In genomic region chr9:85266847-85267246, GRCm38 (mm10) we compare ENCODE assay signal across 45 mouse cellular contexts. TPM values are rescaled to one million over a fixed set of nuclear protein-coding genes. Genes with fewer than 3 reads are reported as not detected.
"Had no signal": no experiment of that assay in that cellular context is flagged by ENCODE, and none has a peak within 500 bp of the region (broad histone marks: within the 10 kb centered on the region; RNA-seq: fewer than 3 reads in every experiment).

No protein-coding gene starts in this region.

- H3K36me3 ChIP-seq: limb, embryonic 10.5 days; limb, embryonic 12.5 days; limb, embryonic 13.5 days; limb, embryonic 15.5 days; liver, embryonic 13.5 days; lung, embryonic 15.5 days; midbrain, embryonic 10.5 days; midbrain, embryonic 12.5 days; midbrain, embryonic 13.5 days; midbrain, embryonic 15.5 days; neural tube, embryonic 12.5 days; neural tube, embryonic 13.5 days had no signal

- ATAC-seq: lung, postnatal 0 days; midbrain, embryonic 13.5 days; midbrain, embryonic 15.5 days; midbrain, embryonic 16.5 days had no signal

- H3K27ac ChIP-seq: left cerebral cortex, adult 2 months; limb, embryonic 10.5 days; limb, embryonic 12.5 days; limb, embryonic 13.5 days; limb, embryonic 15.5 days; liver, embryonic 13.5 days; liver, embryonic 14.5 days; lung, embryonic 15.5 days; macrophage; midbrain, embryonic 10.5 days; midbrain, embryonic 12.5 days; midbrain, embryonic 13.5 days; midbrain, embryonic 15.5 days; neural tube, embryonic 12.5 days; neural tube, embryonic 13.5 days had no signal

- DNase-seq: layer of hippocampus, postnatal 36 days; left cerebral cortex, postnatal 4 days; liver, embryonic 13.5 days; lung, adult 18-20 months; lung, adult 2 months; lung, embryonic 14.5 days; lung, postnatal 10 days; lung, postnatal 14 days; lung, postnatal 36 days; lung, postnatal 4 days; midbrain, embryonic 14.5 days had no signal

- H3K4me3 ChIP-seq: left cerebral cortex, adult 2 months; limb, embryonic 10.5 days; limb, embryonic 12.5 days; limb, embryonic 13.5 days; limb, embryonic 15.5 days; liver, embryonic 13.5 days; lung, embryonic 15.5 days; megakaryocyte, embryonic 14.5 days; midbrain, embryonic 10.5 days; midbrain, embryonic 12.5 days; midbrain, embryonic 13.5 days; midbrain, embryonic 15.5 days; myocyte; neural tube, embryonic 12.5 days; neural tube, embryonic 13.5 days had no signal

- H3K27me3 ChIP-seq: limb, embryonic 12.5 days; limb, embryonic 13.5 days; limb, embryonic 15.5 days; liver, embryonic 13.5 days; lung, embryonic 15.5 days; megakaryocyte, embryonic 14.5 days; midbrain, embryonic 12.5 days; midbrain, embryonic 13.5 days; midbrain, embryonic 15.5 days; neural tube, embryonic 12.5 days; neural tube, embryonic 13.5 days had no signal

- H3K4me1 ChIP-seq: limb, embryonic 10.5 days; limb, embryonic 12.5 days; limb, embryonic 13.5 days; limb, embryonic 15.5 days; liver, embryonic 13.5 days; lung, embryonic 15.5 days; megakaryocyte, embryonic 14.5 days; midbrain, embryonic 10.5 days; midbrain, embryonic 12.5 days; midbrain, embryonic 13.5 days; midbrain, embryonic 15.5 days; neural tube, embryonic 12.5 days; neural tube, embryonic 13.5 days had no signal

- H3K4me2 ChIP-seq: limb, embryonic 12.5 days; limb, embryonic 13.5 days; limb, embryonic 15.5 days; liver, embryonic 13.5 days; lung, embryonic 14.5 days; lung, embryonic 15.5 days; midbrain, embryonic 11.5 days; midbrain, embryonic 12.5 days; midbrain, embryonic 13.5 days; midbrain, embryonic 15.5 days; neural tube, embryonic 12.5 days; neural tube, embryonic 13.5 days had no signal

- H3K9me3 ChIP-seq: limb, embryonic 10.5 days; limb, embryonic 12.5 days; limb, embryonic 13.5 days; limb, embryonic 15.5 days; liver, embryonic 13.5 days; lung, embryonic 15.5 days; megakaryocyte, embryonic 14.5 days; midbrain, embryonic 10.5 days; midbrain, embryonic 12.5 days; midbrain, embryonic 13.5 days; midbrain, embryonic 15.5 days; neural tube, embryonic 12.5 days; neural tube, embryonic 13.5 days had no signal

- H3K9ac ChIP-seq: limb, embryonic 12.5 days; limb, embryonic 13.5 days; limb, embryonic 15.5 days; liver, embryonic 13.5 days; liver, embryonic 14.5 days; lung, embryonic 14.5 days; lung, embryonic 15.5 days; midbrain, embryonic 12.5 days; midbrain, embryonic 13.5 days; midbrain, embryonic 15.5 days; neural tube, embryonic 12.5 days; neural tube, embryonic 13.5 days had no signal

RNA-seq across cellular contexts. Expression of gene Gm11114, which starts 45.7 kb away (rescaled TPM):
- total RNA-seq: layer of hippocampus, postnatal 36 days; left cerebral cortex, adult 18-20 months; left cerebral cortex, adult 2 months; left cerebral cortex, adult 8-10 months; left cerebral cortex, postnatal 10 days; left cerebral cortex, postnatal 14 days; left cerebral cortex, postnatal 25 days; left cerebral cortex, postnatal 36 days; left cerebral cortex, postnatal 4 days; megakaryocyte progenitor cell, adult 5-6 weeks; megakaryocyte, adult 5-6 weeks; megakaryocyte-erythroid progenitor cell, adult 5-6 weeks; midbrain, postnatal 0 days; monocyte, adult 5-6 weeks had no signal
- polyA plus RNA-seq: limb, embryonic 10.5 days; limb, embryonic 11.5 days; limb, embryonic 12.5 days; limb, embryonic 13.5 days; limb, embryonic 14.5 days; limb, embryonic 15.5 days; liver, embryonic 13.5 days; liver, embryonic 14.5 days; lung, adult 2 months; lung, embryonic 14.5 days; lung, embryonic 15.5 days; lung, embryonic 16.5 days; lung, postnatal 0 days; macrophage; midbrain, embryonic 10.5 days; midbrain, embryonic 11.5 days; midbrain, embryonic 12.5 days; midbrain, embryonic 13.5 days; midbrain, embryonic 14.5 days; midbrain, embryonic 15.5 days; midbrain, embryonic 16.5 days; midbrain, postnatal 0 days; myocyte; neural tube, embryonic 11.5 days; neural tube, embryonic 12.5 days; neural tube, embryonic 13.5 days had no signal
